28 mouse cellular contexts compared by ENCODE assay signal in the genomic region with DNA sequence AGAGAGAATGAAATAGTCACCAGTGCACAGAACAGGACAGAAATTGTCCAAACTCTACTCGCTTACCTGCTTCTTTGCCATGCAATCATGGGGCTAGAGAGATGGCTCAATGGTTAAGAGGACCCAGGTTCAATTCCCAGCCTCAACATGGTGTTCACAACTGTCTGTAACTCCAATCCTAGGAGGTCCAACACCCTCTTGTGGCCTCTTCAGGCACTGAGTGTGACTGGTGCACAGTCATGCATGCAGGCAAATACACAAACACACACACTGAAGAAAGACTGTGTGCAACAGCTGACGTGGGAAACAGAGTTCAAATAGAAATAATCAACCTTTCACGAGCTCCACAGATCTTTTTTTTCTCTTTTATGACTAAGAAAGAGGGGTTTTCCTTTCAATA. TPM values are rescaled to one million over a fixed set of nuclear protein-coding genes. Genes with fewer than 3 reads are reported as not detected.
DNase-seq lines count a peak whose midpoint lies in the region; ATAC-seq and TF ChIP-seq lines count a peak whose summit lies in the region.
"Had no signal": no experiment of that assay in that cellular context is flagged by ENCODE, and none has a peak within 500 bp of the region (broad histone marks: within the 10 kb centered on the region; RNA-seq: fewer than 3 reads in every experiment).

No protein-coding gene starts in this region.

- H3K27ac ChIP-seq in intestine, postnatal 0 days (ENCODE audit: low read depth, low read length) = no peak overlapping the region
- no peak overlapping the region for H3K27ac ChIP-seq in intestine, embryonic 16.5 days (ENCODE audit: low read length)
- H3K27ac ChIP-seq in ES-Bruce4 (ENCODE audit: insufficient read depth, low read length) = no peak overlapping the region
- H3K27ac ChIP-seq in layer of hippocampus, adult 2 months = no peak overlapping the region
- H3K27ac ChIP-seq: embryonic facial prominence, embryonic 10.5 days; embryonic facial prominence, embryonic 13.5 days; forebrain, embryonic 13.5 days; gastrocnemius, adult 2 months; hindbrain, embryonic 12.5 days had no signal

- no peaks in the 10 kb centered on the region for H3K36me3 ChIP-seq in intestine, postnatal 0 days (ENCODE audit: control insufficient read depth, insufficient read depth)
- H3K36me3 ChIP-seq in intestine, embryonic 16.5 days (ENCODE audit: control insufficient read depth, insufficient read depth, low read length) = no peaks in the 10 kb centered on the region
- H3K36me3 ChIP-seq in ES-Bruce4 (ENCODE audit: control insufficient read depth, insufficient read depth, low read length, poor library complexity, severe bottlenecking) = no peaks in the 10 kb centered on the region
- H3K36me3 ChIP-seq: embryonic facial prominence, embryonic 10.5 days; embryonic facial prominence, embryonic 13.5 days; hindbrain, embryonic 12.5 days had no signal

- H3K27me3 ChIP-seq in intestine, postnatal 0 days (replicated peaks; ENCODE audit: control insufficient read depth, insufficient read depth, low read length) = no peaks in the 10 kb centered on the region
- H3K27me3 ChIP-seq in intestine, embryonic 16.5 days (replicated peaks; ENCODE audit: control insufficient read depth, insufficient read depth, low read length) = no peaks in the 10 kb centered on the region
- no peaks in the 10 kb centered on the region for H3K27me3 ChIP-seq in ES-Bruce4 (ENCODE audit: control insufficient read depth, insufficient read depth, low read length, poor library complexity, severe bottlenecking)
- H3K27me3 ChIP-seq: embryonic facial prominence, embryonic 13.5 days; forebrain, embryonic 13.5 days had no signal

- H3K4me2 ChIP-seq in intestine, postnatal 0 days (replicated peaks; ENCODE audit: low read depth) = no peak overlapping the region
- no peak overlapping the region for H3K4me2 ChIP-seq in intestine, embryonic 16.5 days (ENCODE audit: low read depth, low read length)
- H3K4me2 ChIP-seq: embryonic facial prominence, embryonic 13.5 days; forebrain, embryonic 13.5 days; heart, embryonic 11.5 days; hindbrain, embryonic 12.5 days had no signal

- no peaks in the 10 kb centered on the region for H3K9me3 ChIP-seq in intestine, postnatal 0 days (ENCODE audit: control insufficient read depth)
- no peaks in the 10 kb centered on the region for H3K9me3 ChIP-seq in intestine, embryonic 16.5 days (ENCODE audit: control insufficient read depth, low read length)
- H3K9me3 ChIP-seq in ES-Bruce4 (replicated peaks; ENCODE audit: control insufficient read depth, insufficient read depth, low read length, poor library complexity, severe bottlenecking) = no peaks in the 10 kb centered on the region
- H3K9me3 ChIP-seq: embryonic facial prominence, embryonic 10.5 days; embryonic facial prominence, embryonic 13.5 days; forebrain, embryonic 13.5 days; hindbrain, embryonic 12.5 days had no signal

- H3K9ac ChIP-seq in intestine, postnatal 0 days (ENCODE audit: low read depth, low read length) = no peak overlapping the region
- no peak overlapping the region for H3K9ac ChIP-seq in intestine, embryonic 16.5 days (ENCODE audit: low read depth, low read length)
- H3K9ac ChIP-seq in ES-Bruce4 (ENCODE audit: low read depth, poor library complexity, severe bottlenecking) = no peak overlapping the region
- H3K9ac ChIP-seq: embryonic facial prominence, embryonic 13.5 days; forebrain, embryonic 13.5 days; forebrain, postnatal 0 days; hindbrain, embryonic 12.5 days had no signal

- ATAC-seq in intestine, postnatal 0 days = no peak
- no peak for ATAC-seq in intestine, embryonic 16.5 days
- ATAC-seq: CD4-positive, CD25-positive, alpha-beta regulatory T cell, adult 4 months; forebrain, embryonic 13.5 days; forebrain, postnatal 0 days; hindbrain, embryonic 16.5 days; inflammation-experienced regulatory T-cells, adult 6 months had no signal

- H3K4me3 ChIP-seq in intestine, postnatal 0 days (ENCODE audit: low read depth, low read length) = no peak overlapping the region
- H3K4me3 ChIP-seq in intestine, embryonic 16.5 days (ENCODE audit: low read length) = no peak overlapping the region
- no peak overlapping the region for H3K4me3 ChIP-seq in ES-Bruce4 (ENCODE audit: low read depth, low read length)
- no peak overlapping the region for H3K4me3 ChIP-seq in layer of hippocampus, adult 2 months
- H3K4me3 ChIP-seq: embryonic facial prominence, embryonic 10.5 days; embryonic facial prominence, embryonic 13.5 days; erythroblast, embryonic 14.5 days; forebrain, embryonic 13.5 days; gastrocnemius, adult 2 months; hindbrain, embryonic 12.5 days had no signal

- 77% methylated on average over 3 of the region's 3 CpGs for WGBS in intestine, postnatal 0 days
- 75% methylated on average over 3 of the region's 3 CpGs for WGBS in intestine, embryonic 16.5 days

- H3K4me1 ChIP-seq in intestine, postnatal 0 days (replicated peaks; ENCODE audit: control insufficient read depth, insufficient read depth, low read length) = no peaks in the 10 kb centered on the region
- H3K4me1 ChIP-seq in intestine, embryonic 16.5 days (ENCODE audit: control insufficient read depth, insufficient read depth, low read length) = 0 out of 2 replicates have a peak, but pooled peaks cover 2% of the 10 kb centered on the region
- H3K4me1 ChIP-seq in ES-Bruce4 (ENCODE audit: control insufficient read depth, insufficient read depth, low read length) = no peaks in the 10 kb centered on the region
- H3K4me1 ChIP-seq: embryonic facial prominence, embryonic 13.5 days; hindbrain, embryonic 12.5 days had no signal

- 0 out of 2 replicates have a peak, but pooled peaks have one; percentile 4 for TF ChIP-seq CTCF in intestine, postnatal 0 days (IDR thresholded peaks at IDR 0.05; ENCODE audit: low read depth)
- TF ChIP-seq CTCF in ES-Bruce4 (IDR thresholded peaks at IDR 0.05; ENCODE audit: low read depth, low read length) = peak; percentile 17
- no peak for TF ChIP-seq CTCF in layer of hippocampus, adult 2 months (conservative IDR thresholded peaks at IDR 0.05)

- no peak for TF ChIP-seq EP300 in ES-Bruce4 (IDR thresholded peaks at IDR 0.05; ENCODE audit: insufficient read depth, low read depth, low read length)

- peak; percentile 65 for DNase-seq in R1 (ENCODE audit: low read depth, low spot score)
- no peak for DNase-seq in kidney, postnatal 14 days
- DNase-seq in layer of hippocampus, adult 2 months (ENCODE audit: low spot score in 2 of 2) = no peak
- DNase-seq: adrenal gland, adult 2 months; adrenal gland, postnatal 14 days; cerebellum, adult 11-12 months; cerebellum, adult 8-10 months; cerebellum, postnatal 10 days; cerebellum, postnatal 36 days; embryo, embryonic 11 days; forebrain, postnatal 0 days; gastrocnemius, adult 2 months; gastrocnemius, postnatal 14 days; heart, adult 11 months; kidney, adult 11 months had no signal

- no peak for TF ChIP-seq POLR2A in ES-Bruce4 (IDR thresholded peaks at IDR 0.05; ENCODE audit: insufficient read depth, low read length)

RNA-seq across cellular contexts. Expression of gene Ppih, which starts 41.9 kb away (rescaled TPM):
- polyA plus RNA-seq in intestine, postnatal 0 days (2015; fragmentation: Nextera tagmentation; extraction: Ambion mirVana) = 40.9 and 47.9 TPM in 2 replicates
- polyA plus RNA-seq in intestine, embryonic 16.5 days (2015; fragmentation: Nextera tagmentation; extraction: Ambion mirVana) = 69.6 and 73.9 TPM in 2 replicates
- polyA plus RNA-seq in ES-Bruce4 (2011; ENCODE audit: insufficient read depth, insufficient read length, low read depth, missing spikeins) = 135 and 148 TPM in 2 replicates
- 10 to 100 TPM; 14.7 to 16.0 TPM for total RNA-seq in layer of hippocampus, adult 2 months (2021)

RNA-seq across cellular contexts. Expression of gene Ccdc30, which starts 53.1 kb away (rescaled TPM):
- polyA plus RNA-seq in intestine, postnatal 0 days (2015; fragmentation: Nextera tagmentation; extraction: Ambion mirVana) = 0.64 and 1.3 TPM in 2 replicates
- polyA plus RNA-seq in intestine, embryonic 16.5 days (2015; fragmentation: Nextera tagmentation; extraction: Ambion mirVana) = 2.7 and 2.8 TPM in 2 replicates
- 6.0 and 6.9 TPM in 2 replicates for polyA plus RNA-seq in ES-Bruce4 (2011; ENCODE audit: insufficient read depth, insufficient read length, low read depth, missing spikeins)
- total RNA-seq in layer of hippocampus, adult 2 months (2021) = 10 to 100 TPM; 24.8 to 25.8 TPM
- total RNA-seq: gastrocnemius, adult 2 months; MEL had no signal
- polyA plus RNA-seq: erythroblast, embryonic 14.5 days had no signal

RNA-seq across cellular contexts. Expression of gene Ppcs, which starts 60.0 kb away (rescaled TPM):
- 83.9 and 92.5 TPM in 2 replicates for polyA plus RNA-seq in intestine, postnatal 0 days (2015; fragmentation: Nextera tagmentation; extraction: Ambion mirVana)
- 51.4 and 52.3 TPM in 2 replicates for polyA plus RNA-seq in intestine, embryonic 16.5 days (2015; fragmentation: Nextera tagmentation; extraction: Ambion mirVana)
- polyA plus RNA-seq in ES-Bruce4 (2011; ENCODE audit: insufficient read depth, insufficient read length, low read depth, missing spikeins) = 13.3 and 15.5 TPM in 2 replicates
- 1 to 10 TPM; 7.0 to 7.2 TPM for total RNA-seq in layer of hippocampus, adult 2 months (2021)
